In genomic region chr16:95349344-95349743, GRCm38 (mm10) we compare ENCODE assay signal across 11 mouse cellular contexts.
"Had no signal": no experiment of that assay in that cellular context is flagged by ENCODE, and none has a peak within 500 bp of the region (broad histone marks: within the 10 kb centered on the region; RNA-seq: fewer than 3 reads in every experiment).

No protein-coding gene starts in this region.

- H3K9me3 ChIP-seq: limb, embryonic 10.5 days; midbrain, embryonic 13.5 days had no signal

- H3K36me3 ChIP-seq: limb, embryonic 10.5 days; midbrain, embryonic 13.5 days had no signal

- H3K4me2 ChIP-seq: midbrain, embryonic 13.5 days had no signal

- DNase-seq: kidney, adult 11 months; kidney, adult 9 months; kidney, postnatal 36 days; right cerebral cortex, adult 18-20 months; right cerebral cortex, postnatal 25 days; thymus, postnatal 36 days had no signal

- H3K27ac ChIP-seq: kidney, postnatal 0 days; limb, embryonic 10.5 days; liver, embryonic 14.5 days; macrophage; midbrain, embryonic 13.5 days had no signal

- H3K27me3 ChIP-seq: midbrain, embryonic 13.5 days had no signal

- H3K9ac ChIP-seq: liver, embryonic 14.5 days; midbrain, embryonic 13.5 days had no signal

- H3K4me3 ChIP-seq: limb, embryonic 10.5 days; midbrain, embryonic 13.5 days had no signal
